Mouse (Mus musculus) hindbrain, postnatal 0 days (tissue): ENCODE measurements at regions not wholly inside any gene's neighbourhood (a gene's known extent, or its start where the extent isn't known, plus 50 kb on each side); places are given as distances from the start of the nearest gene placed in this dataset.

Experiments used
- ATAC-seq: fragments of 200-750 bp; cut with Nextera tagmentation; 2 replicates; pipeline ENCODE4 v1.8.0; 2017; ENCODE audit warnings: mild to moderate bottlenecking, moderate TSS enrichment, moderate library complexity
- DNase-seq: peaks from one replicate; pipeline ENCODE4 v3.0.0-alpha.2; 2015; ENCODE audit warnings: low spot score
- H3K27ac ChIP-seq: fragments of 300-500 bp; sonication (generic); 2 replicates; pipeline ENCODE4 v1.5.1; 2014; ENCODE audit warnings: mild to moderate bottlenecking
- H3K27me3 ChIP-seq: fragments of 300-500 bp; sonication (generic); 2 replicates; pipeline ENCODE4 v1.6.1; 2014; ENCODE audit warnings: low read length, mixed read lengths; ENCODE audit not compliant: insufficient read depth
- H3K36me3 ChIP-seq: fragments of 300-500 bp; sonication (generic); 2 replicates; pipeline ENCODE4 v1.6.1; 2014; ENCODE audit warnings: low read length, mixed read lengths; ENCODE audit not compliant: insufficient read depth
- H3K4me1 ChIP-seq: fragments of 300-500 bp; sonication (generic); 2 replicates; pipeline ENCODE4 v1.6.1; 2014; ENCODE audit warnings: antibody characterized with exemption, low read length, mixed read lengths; ENCODE audit not compliant: insufficient read depth
- H3K4me2 ChIP-seq: fragments of 300-500 bp; sonication (generic); 2 replicates; pipeline ENCODE4 v1.6.1; 2014; ENCODE audit warnings: low read depth, mild to moderate bottlenecking, low read length, moderate library complexity, mixed read lengths
- H3K4me3 ChIP-seq: fragments of 300-500 bp; sonication (generic); 2 replicates; pipeline ENCODE4 v1.5.1; 2014; ENCODE audit warnings: low read length
- H3K9ac ChIP-seq: fragments of 300-500 bp; sonication (generic); replicated peaks from 2 replicates; pipeline ENCODE4 v1.6.1; 2014; ENCODE audit warnings: mild to moderate bottlenecking, low read length, moderate library complexity, mixed read lengths
- H3K9me3 ChIP-seq: fragments of 300-500 bp; sonication (generic); 2 replicates; pipeline ENCODE4 v1.6.1; 2016; ENCODE audit warnings: low read length, mixed read lengths
- CTCF ChIP-seq: IDR thresholded peaks from 2 replicates; pipeline ENCODE4 v1.5.1; 2016; ENCODE audit warnings: antibody characterized with exemption, control low read depth, low read depth
- WGBS: fragments of 180-500 bp; shearing (Covaris S2); extraction: QIAGEN DNeasy Blood & Tissue Kit; methylation state at CpG from one replicate; pipeline ENCODE4 v1.1.7; 2014; 5-methylcytosine and 5-hydroxymethylcytosine counted together

GRCm38 (mm10) chr1:183940706-183941105 is 72.4 kb upstream of the Dusp10 start:
- Histone ChIP-seq H3K4me2 (no peak overlapping the region), H3K36me3 (no peaks in the 10 kb centered on the region), H3K4me1 (no peaks in the 10 kb centered on the region), H3K9ac (no peak overlapping the region), H3K27ac (no peak overlapping the region), H3K4me3 (no peak overlapping the region), H3K9me3 (no peaks in the 10 kb centered on the region), H3K27me3 (no peaks in the 10 kb centered on the region)
- TF ChIP-seq CTCF: no peak
- 85% methylated on average over 2 of the region's 2 CpGs for WGBS
- DNase-seq: no peak
- ATAC-seq: no peak

- Histone ChIP-seq H3K4me1 (no peaks in the 10 kb centered on the region), H3K36me3 (no peaks in the 10 kb centered on the region)
- 87% methylated on average over 8 of the region's 8 CpGs for WGBS
Measured at GRCm38 (mm10) chr1:183946241-183946640, 66.9 kb upstream of the Dusp10 start.

GRCm38 (mm10) chr1:183947066-183947465 is 66.0 kb upstream of the Dusp10 start:
- ATAC-seq: peak; percentile 43; the same call in 1 of the 2 replicates
- Histone ChIP-seq H3K4me2 (no peak overlapping the region), H3K9me3 (no peaks in the 10 kb centered on the region), H3K4me1 (no peaks in the 10 kb centered on the region), H3K4me3 (no peak overlapping the region), H3K27me3 (no peaks in the 10 kb centered on the region), H3K9ac (no peak overlapping the region), H3K27ac (no peak overlapping the region), H3K36me3 (no peaks in the 10 kb centered on the region)
- no peak for TF ChIP-seq CTCF
- WGBS: 61% methylated on average over 5 of the region's 5 CpGs
- DNase-seq: peak; percentile 43

More at GRCm38 (mm10) chr1:183946241-183946640, 66.9 kb upstream of the Dusp10 start:
- no peak for ATAC-seq
- no peak overlapping the region for H3K4me3 ChIP-seq
- no peak for TF ChIP-seq CTCF
- no peaks in the 10 kb centered on the region for H3K27me3 ChIP-seq
- no peaks in the 10 kb centered on the region for H3K9me3 ChIP-seq
- no peak overlapping the region for H3K27ac ChIP-seq
- H3K9ac ChIP-seq: no peak overlapping the region
- H3K4me2 ChIP-seq: no peak overlapping the region
- no peak for DNase-seq

- no peaks in the 10 kb centered on the region for H3K36me3 ChIP-seq
Measured at GRCm38 (mm10) chr1:183949205-183949604, 63.9 kb upstream of the Dusp10 start.

GRCm38 (mm10) chr1:183954086-183954485 is 59.0 kb upstream of the Dusp10 start:
- H3K27me3 ChIP-seq: no peaks in the 10 kb centered on the region
- no peak for ATAC-seq
- no peaks in the 10 kb centered on the region for H3K36me3 ChIP-seq
- H3K9me3 ChIP-seq: no peaks in the 10 kb centered on the region
- no peak overlapping the region for H3K4me3 ChIP-seq
- H3K9ac ChIP-seq: no peak overlapping the region
- no peak for DNase-seq
- no peak overlapping the region for H3K4me2 ChIP-seq
- H3K27ac ChIP-seq: no peak overlapping the region
- 93% methylated on average over 2 of the region's 2 CpGs for WGBS
- no peak for TF ChIP-seq CTCF
- H3K4me1 ChIP-seq: no peaks in the 10 kb centered on the region

More at GRCm38 (mm10) chr1:183949205-183949604, 63.9 kb upstream of the Dusp10 start:
- no peak overlapping the region for H3K9ac ChIP-seq
- ATAC-seq: no peak
- H3K4me2 ChIP-seq: no peak overlapping the region
- H3K9me3 ChIP-seq: no peaks in the 10 kb centered on the region
- H3K4me1 ChIP-seq: no peaks in the 10 kb centered on the region
- WGBS: 84% methylated on average over 4 of the region's 4 CpGs
- no peak overlapping the region for H3K4me3 ChIP-seq
- H3K27me3 ChIP-seq: no peaks in the 10 kb centered on the region
- no peak for DNase-seq
- TF ChIP-seq CTCF: peak; percentile 58
- H3K27ac ChIP-seq: no peak overlapping the region

GRCm38 (mm10) chr1:183956391-183956790 is 56.7 kb upstream of the Dusp10 start:
- Histone ChIP-seq H3K27ac (no peak overlapping the region), H3K4me3 (no peak overlapping the region), H3K36me3 (no peaks in the 10 kb centered on the region), H3K4me2 (no peak overlapping the region), H3K9ac (no peak overlapping the region), H3K9me3 (no peaks in the 10 kb centered on the region), H3K4me1 (no peaks in the 10 kb centered on the region), H3K27me3 (no peaks in the 10 kb centered on the region)
- no peak for TF ChIP-seq CTCF
- 71% methylated on average over 3 of the region's 3 CpGs for WGBS
- DNase-seq (peak; percentile 9), ATAC-seq (no peak)

- H3K4me3 ChIP-seq: no peak overlapping the region
- WGBS: 74% methylated on average over 2 of the region's 2 CpGs
- no peaks in the 10 kb centered on the region for H3K9me3 ChIP-seq
- no peak overlapping the region for H3K9ac ChIP-seq
- no peaks in the 10 kb centered on the region for H3K27me3 ChIP-seq
- no peak for DNase-seq
- no peak for ATAC-seq
- no peak overlapping the region for H3K4me2 ChIP-seq
- no peaks in the 10 kb centered on the region for H3K4me1 ChIP-seq
- no peak for TF ChIP-seq CTCF
- no peaks in the 10 kb centered on the region for H3K36me3 ChIP-seq
- H3K27ac ChIP-seq: no peak overlapping the region
Measured at GRCm38 (mm10) chr1:183961383-183961782, 51.7 kb upstream of the Dusp10 start.
